Mouse (Mus musculus) adipocyte (in vitro differentiated cells): Measurements from ENCODE around the gene Siah2.

Experiments
- DNase-seq: peaks from one replicate; pipeline ENCODE4 v3.0.0-alpha.2; 2016; ENCODE audit warnings: low spot score

The Siah2 gene

GRCm38 (mm10) chr3:58691997-58692721, at the start of gene Siah2:
Gene Siah2, minus strand, starts transcription at chr3:58692400.
- peak; percentile 90 for DNase-seq

DNA sequence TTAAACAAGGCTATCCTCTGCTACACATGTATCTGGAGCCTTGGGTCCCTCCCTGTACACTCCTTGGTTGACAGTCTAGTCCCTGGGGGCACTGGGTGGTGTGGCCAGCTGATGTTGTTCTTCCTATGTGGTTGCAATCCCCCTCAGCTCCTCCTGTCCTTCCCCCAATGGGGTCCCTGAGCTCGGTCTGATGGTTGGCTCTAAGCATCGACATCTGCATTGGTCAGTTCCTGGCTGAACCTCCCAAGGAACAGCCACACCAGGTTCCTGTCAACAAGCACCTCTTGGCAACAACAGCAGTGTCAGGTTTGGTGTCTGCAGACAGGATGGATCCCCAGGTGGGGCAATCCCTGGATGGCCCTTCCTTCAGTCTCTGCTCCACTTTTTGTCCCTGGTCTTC, 47.3 kb upstream of the Siah2 start:
- no peak for DNase-seq

GRCm38 (mm10) chr3:58738346-58739089, 46.3 kb upstream of the Siah2 start:
- DNase-seq = no peak

DNA sequence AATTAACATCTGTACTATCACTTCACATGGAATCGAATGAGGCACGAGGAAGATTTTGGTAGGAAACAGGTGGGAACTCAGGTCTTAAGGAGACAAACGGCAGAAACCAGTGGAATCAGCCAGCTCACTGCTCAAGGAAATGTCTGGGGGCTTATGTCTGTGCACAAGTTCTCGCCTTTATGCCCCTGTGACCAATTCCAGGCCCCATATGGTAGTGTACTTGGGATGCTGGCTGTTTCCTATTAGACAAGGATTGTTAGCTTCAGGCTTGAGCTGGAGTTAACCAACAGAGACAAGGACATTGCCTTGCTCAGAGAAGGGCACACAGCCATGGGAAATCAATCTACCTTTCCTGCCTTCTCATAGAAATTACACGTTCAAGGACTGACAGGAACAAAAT, 39.3 kb upstream of the Siah2 start:
- DNase-seq = no peak

GRCm38 (mm10) chr3:58730580-58730979, 38.4 kb upstream of the Siah2 start:
- no peak for DNase-seq

- DNase-seq = peak; percentile 66
Observed at GRCm38 (mm10) chr3:58729549-58729948, 37.3 kb upstream of the Siah2 start.

DNA sequence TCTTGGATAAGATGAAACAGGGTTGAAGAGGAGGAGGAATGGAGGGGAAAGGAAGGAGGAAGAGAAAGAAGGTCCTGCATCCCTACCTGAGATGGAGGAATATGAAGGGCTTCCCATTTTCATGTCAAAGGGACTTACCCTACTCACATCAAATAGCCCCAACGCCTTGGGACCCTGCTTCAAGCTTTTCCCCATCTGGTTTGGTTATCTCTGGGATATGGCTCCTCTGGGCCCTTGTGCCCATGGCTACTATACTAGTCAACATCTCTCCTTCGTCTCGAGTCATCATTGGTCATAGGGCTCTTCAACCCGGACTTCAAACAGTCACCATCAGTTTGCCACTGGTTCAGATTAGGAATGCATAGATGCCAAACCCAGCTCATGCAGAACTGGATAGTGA, 35.4 kb upstream of the Siah2 start:
- DNase-seq = no peak

DNA sequence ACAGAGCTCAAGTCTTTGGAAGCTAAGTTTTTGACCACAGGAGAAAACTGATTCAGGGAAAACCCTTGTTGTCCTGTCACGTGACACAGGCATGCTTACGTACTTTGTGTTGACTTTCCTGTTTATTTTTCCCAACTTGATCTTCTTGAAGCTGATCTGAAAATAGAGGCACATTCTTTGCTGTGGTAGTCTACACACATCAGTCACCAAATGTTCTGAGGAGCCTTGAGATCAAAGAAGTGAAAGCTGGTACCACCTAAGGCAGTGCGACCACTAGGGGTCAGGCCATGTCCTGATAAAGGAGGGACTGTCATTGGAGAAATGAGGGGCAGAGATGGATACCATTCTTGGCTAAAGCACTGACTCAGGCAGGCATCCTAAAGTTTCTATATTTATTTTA, 34.8 kb upstream of the Siah2 start:
- DNase-seq = no peak

DNA sequence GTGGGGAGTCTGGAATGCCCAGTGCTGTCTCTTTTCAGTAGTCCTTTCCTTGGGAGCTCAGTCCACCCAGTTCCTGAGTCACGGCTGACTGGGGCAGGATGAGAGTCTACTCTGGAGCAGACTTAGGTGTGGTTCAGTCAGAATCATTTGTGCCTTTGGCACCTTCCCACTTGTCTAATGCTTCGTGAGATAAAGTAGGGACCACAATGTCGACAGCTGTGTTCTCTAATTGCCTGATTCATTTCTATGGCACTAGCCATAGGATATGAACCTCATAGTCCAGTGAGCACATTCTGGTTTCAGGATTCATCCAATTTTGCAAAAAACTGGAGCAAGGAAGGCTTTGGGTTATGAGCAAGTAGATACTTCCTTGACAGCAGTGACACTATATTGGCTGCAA, 34.2 kb upstream of the Siah2 start:
- DNase-seq = no peak

DNA sequence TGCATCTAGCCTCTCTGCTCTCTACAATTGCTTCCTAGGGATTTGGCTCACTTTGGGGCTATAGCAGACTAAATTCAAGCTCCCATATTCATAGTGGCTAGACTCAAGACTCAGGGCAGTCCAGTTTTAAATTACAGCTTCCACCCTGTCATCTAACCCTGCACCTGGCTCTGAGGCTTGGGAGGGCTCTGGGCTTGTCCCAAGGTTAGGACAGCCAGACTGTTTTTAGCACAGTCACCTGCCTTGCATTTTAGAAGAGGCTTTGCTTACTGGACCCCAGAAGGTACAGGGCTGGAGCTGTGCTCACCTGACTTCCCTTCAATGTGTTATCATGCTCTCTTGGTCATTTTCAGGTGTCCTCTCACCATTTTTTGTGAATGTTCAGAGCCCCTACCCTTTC, 32.6 kb upstream of the Siah2 start:
- DNase-seq = no peak

- DNase-seq = no peak
Observed at GRCm38 (mm10) chr3:58723656-58724055, 31.5 kb upstream of the Siah2 start.

GRCm38 (mm10) chr3:58719461-58720230, 27.4 kb upstream of the Siah2 start:
- no peak for DNase-seq

DNA sequence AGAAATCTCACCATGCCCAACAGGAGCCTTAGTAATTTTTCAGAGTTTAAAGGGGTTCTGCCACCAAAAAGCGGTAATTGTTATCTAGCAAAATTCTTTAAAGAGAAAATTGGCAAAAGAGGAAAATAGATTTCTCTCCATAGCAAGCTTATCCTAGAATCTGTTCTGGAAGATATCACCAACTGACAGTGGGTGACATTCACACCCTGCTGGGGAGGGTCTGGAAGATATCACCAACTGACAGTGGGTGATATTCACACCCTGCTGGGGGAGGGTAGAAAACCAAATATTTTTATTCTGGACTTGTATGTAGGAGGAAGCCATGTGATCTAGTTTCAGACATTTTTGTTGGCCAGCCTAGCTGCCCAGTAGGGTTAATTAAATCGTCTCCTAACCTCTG, 24.5 kb upstream of the Siah2 start:
- no peak for DNase-seq

DNA sequence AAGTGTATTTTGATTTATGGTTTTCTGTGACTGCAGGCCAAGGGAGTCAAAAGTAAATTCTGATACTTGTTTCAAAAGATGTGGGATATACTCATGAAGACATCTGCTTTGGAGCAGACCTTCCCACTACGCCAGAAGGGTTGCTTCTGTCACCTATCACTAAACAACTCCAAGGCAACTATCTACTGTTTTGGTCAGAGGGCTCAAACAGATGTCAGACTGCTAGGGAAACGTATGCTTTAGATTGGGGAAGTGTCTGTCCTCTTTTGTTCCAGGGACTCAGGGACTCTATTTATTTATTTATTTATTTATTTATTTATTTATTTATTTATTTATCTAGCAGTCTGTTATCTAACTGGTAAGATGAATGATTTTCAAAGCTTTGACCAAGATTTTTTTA, 22.6 kb upstream of the Siah2 start:
- no peak for DNase-seq

DNA sequence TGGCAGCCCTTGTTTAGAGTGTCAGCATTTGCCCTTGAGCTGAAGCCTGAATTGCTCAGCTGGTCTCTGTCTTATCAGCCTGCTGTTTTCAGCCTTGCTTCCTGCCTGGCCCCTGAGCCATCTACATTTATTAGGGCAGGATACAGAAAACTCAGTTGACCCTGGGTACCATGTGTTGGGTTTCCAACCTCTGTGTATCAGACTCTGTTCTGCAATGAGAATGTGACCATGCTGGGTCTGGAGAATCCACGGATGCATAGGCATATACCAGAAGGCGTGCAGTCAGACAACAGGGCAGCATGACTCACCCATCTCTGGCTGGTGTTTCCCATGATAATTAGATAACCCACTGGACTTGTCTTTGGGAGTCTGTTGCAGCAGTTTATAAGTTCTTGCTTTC, 21.8 kb upstream of the Siah2 start:
- no peak for DNase-seq

DNA sequence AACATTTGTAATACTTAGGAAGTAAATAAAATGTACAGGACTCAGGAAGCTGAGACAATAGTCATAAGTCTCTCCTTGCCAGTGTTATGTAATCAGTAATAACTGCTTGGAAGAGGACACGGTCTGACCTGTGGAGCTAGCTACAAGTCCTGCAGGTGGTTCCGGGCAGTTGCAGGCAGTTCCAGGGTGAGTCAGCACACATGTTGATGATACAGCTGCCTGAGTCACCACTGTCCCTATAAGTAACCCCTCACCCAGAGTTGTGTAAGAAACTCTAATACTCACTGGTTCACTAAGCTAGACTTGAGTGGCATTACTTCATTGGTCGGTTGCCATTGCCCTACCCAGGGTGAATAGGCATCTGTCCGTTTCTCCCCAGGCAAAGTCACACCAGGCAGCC, 21.0 kb upstream of the Siah2 start:
- peak; percentile 46 for DNase-seq

- no peak for DNase-seq
Observed at GRCm38 (mm10) chr3:58704547-58704946, 12.3 kb upstream of the Siah2 start.

- DNase-seq = no peak
Observed at GRCm38 (mm10) chr3:58703748-58704147, 11.5 kb upstream of the Siah2 start.

DNA sequence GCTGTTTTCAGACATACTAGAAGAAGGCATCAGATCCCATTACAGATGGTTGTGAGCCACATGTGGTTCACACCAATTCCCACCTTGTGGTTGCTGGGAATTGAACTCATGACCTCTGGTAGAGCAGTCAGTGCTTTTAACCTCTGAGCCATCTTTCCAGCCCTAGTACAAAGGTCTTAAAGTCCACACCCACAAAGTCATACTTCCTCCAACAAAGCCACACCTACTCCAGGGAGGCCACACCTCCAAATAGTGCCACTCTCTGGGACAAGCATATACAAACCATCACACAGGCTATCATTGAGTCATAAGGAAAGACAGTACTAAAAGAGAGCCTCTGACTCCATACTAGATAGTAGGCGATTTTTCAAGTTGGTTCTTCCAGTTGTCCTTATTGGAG, 10.1 kb upstream of the Siah2 start:
- DNase-seq = no peak

GRCm38 (mm10) chr3:58701441-58701840, 9.2 kb upstream of the Siah2 start:
- DNase-seq = no peak

GRCm38 (mm10) chr3:58697926-58698325, 5.7 kb upstream of the Siah2 start:
- no peak for DNase-seq

DNA sequence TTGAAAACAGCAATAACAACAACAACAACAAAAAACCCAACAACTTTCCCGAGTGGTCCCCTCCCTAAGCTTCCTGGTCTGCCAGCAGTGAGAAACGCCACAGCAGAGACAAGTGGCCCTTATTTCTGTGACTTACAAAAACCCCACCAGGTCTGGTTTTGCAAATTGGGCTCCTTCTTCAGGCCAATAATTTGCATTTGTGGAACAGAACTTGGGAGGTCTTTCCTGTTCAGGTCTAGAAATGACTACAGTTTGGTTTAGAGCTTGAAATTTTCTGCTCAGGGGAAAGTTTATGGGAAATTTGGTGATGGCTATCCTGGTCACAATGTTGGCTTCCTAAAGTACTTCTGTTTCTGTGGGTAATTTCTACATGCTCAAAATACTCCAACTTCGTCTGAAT, 4.6 kb upstream of the Siah2 start:
- DNase-seq = no peak

GRCm38 (mm10) chr3:58695507-58695906, 3.3 kb upstream of the Siah2 start:
- no peak for DNase-seq
